Mouse (Mus musculus) megakaryocyte, embryonic 14.5 days (primary cell): ENCODE results near the gene Ctnnbl1. TPM values are rescaled to one million over a fixed set of nuclear protein-coding genes. Genes with fewer than 3 reads are reported as not detected.

Experiments
- H3K27me3 ChIP-seq: replicated peaks from 2 replicates; pipeline ENCODE3; 2012; ENCODE audit warnings: inconsistent platforms
- H3K36me3 ChIP-seq: replicated peaks from 2 replicates; pipeline ENCODE3; 2012; ENCODE audit warnings: low read length, inconsistent platforms, mixed read lengths
- H3K4me1 ChIP-seq: 2 replicates; pipeline ENCODE4 v1.6.1; 2012; ENCODE audit warnings: inconsistent platforms
- H3K4me3 ChIP-seq: replicated peaks from 2 replicates; pipeline ENCODE3; 2012; ENCODE audit warnings: moderate library complexity, mild to moderate bottlenecking, inconsistent platforms
- H3K9me3 ChIP-seq: 2 replicates; pipeline ENCODE4 v1.6.1; 2012; ENCODE audit warnings: inconsistent platforms
- FLI1 ChIP-seq: IDR thresholded peaks from 2 replicates; pipeline ENCODE4 v1.6.1; 2012; ENCODE audit warnings: low read length, inconsistent platforms, mixed read lengths
- GATA1 ChIP-seq: IDR thresholded peaks from 3 replicates; pipeline ENCODE4 v1.6.1; 2012; ENCODE audit warnings: mixed read lengths, low read length, inconsistent platforms, borderline replicate concordance
- polyA plus RNA-seq: library from polyadenylated mRNA; stranded (reverse); fragments of >175 nt; gene quantifications from 2 replicates; pipeline ENCODE4 v1.2.3, GENCODE M21; 2012; ENCODE audit warnings: low replicate concordance; ENCODE audit not compliant: insufficient read depth

Ctnnbl1 gene
- polyA plus RNA-seq, 1 experiment, result 11.9 TPM

GRCm38 (mm10) chr2:157861273-157861944 is 124.2 kb downstream of the Ctnnbl1 start:
- Histone ChIP-seq H3K4me3 (peak overlapping the region; percentile 38), H3K9me3 (no peaks in the 10 kb centered on the region), H3K27me3 (no peaks in the 10 kb centered on the region), H3K36me3 (peaks cover 17% of the 10 kb centered on the region), H3K4me1 (peaks cover 88% of the 10 kb centered on the region)
- TF ChIP-seq GATA1, result no peak
- TF ChIP-seq FLI1, result no peak

GRCm38 (mm10) chr2:157862306-157862705 is 125.1 kb downstream of the Ctnnbl1 start:
- H3K4me3 ChIP-seq, result no peak overlapping the region
- no peaks in the 10 kb centered on the region for H3K27me3 ChIP-seq
- H3K9me3 ChIP-seq, result no peaks in the 10 kb centered on the region
- no peak for TF ChIP-seq GATA1
- TF ChIP-seq FLI1, result no peak
- H3K36me3 ChIP-seq, result peaks cover 16% of the 10 kb centered on the region
- peaks cover 79% of the 10 kb centered on the region for H3K4me1 ChIP-seq

DNA sequence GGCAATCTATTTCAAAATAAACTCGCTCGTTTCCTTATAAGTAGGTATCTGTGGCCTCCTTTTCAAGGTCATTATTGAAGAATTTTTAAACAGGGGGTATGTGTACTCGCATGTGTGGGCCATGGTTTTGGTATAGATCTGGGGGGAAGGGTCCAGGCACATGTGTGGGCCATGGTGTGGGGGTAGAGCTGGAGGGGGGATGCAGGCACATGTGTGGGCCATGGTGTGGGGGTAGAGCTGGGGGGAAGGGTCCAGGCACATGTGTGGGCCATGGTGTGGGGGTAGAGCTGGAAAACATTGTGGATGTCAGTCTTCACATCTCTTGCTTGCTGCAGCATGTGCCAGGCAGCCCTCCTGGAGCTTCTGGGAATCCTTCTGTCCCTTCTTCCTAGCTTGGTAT is 129.9 kb downstream of the Ctnnbl1 start:
- no peaks in the 10 kb centered on the region for H3K9me3 ChIP-seq
- no peaks in the 10 kb centered on the region for H3K27me3 ChIP-seq
- peaks cover 46% of the 10 kb centered on the region for H3K36me3 ChIP-seq
- TF ChIP-seq GATA1, result no peak
- TF ChIP-seq FLI1, result no peak
- H3K4me3 ChIP-seq, result no peak overlapping the region
- H3K4me1 ChIP-seq, result peaks cover 55% of the 10 kb centered on the region

- H3K4me1 ChIP-seq, result peaks cover 29% of the 10 kb centered on the region
- H3K36me3 ChIP-seq, result peaks cover 66% of the 10 kb centered on the region
- no peak for TF ChIP-seq GATA1
- H3K27me3 ChIP-seq, result no peaks in the 10 kb centered on the region
- H3K4me3 ChIP-seq, result no peak overlapping the region
- no peaks in the 10 kb centered on the region for H3K9me3 ChIP-seq
Measured at GRCm38 (mm10) chr2:157870247-157870646, 133.0 kb downstream of the Ctnnbl1 start.

GRCm38 (mm10) chr2:157873223-157873622 is 136.0 kb downstream of the Ctnnbl1 start:
- Histone ChIP-seq H3K9me3 (no peaks in the 10 kb centered on the region), H3K27me3 (no peaks in the 10 kb centered on the region), H3K36me3 (peaks cover 89% of the 10 kb centered on the region), H3K4me1 (peaks cover 28% of the 10 kb centered on the region), H3K4me3 (no peak overlapping the region)
- TF ChIP-seq GATA1 (no peak), FLI1 (no peak)

DNA sequence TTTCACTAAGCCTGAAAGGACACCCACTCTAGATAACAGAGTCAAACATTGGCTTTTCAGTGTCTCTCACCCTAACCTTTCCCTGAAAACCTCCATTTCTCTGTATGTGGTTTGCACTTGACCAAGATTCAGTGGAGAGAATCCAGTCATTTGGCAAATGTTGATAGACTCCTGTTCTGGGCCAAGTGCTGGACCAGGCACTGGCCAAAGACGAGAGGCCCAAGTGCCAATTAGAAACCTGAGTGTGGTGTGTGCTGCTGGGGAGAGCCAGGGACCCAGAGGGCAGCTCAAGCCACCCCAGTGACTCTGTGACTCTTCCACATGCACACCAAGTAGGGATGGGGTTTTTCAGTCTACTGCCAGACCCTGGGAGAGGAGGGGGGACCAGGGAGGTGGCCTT is 136.5 kb downstream of the Ctnnbl1 start:
- Histone ChIP-seq H3K4me3 (no peak overlapping the region), H3K9me3 (no peaks in the 10 kb centered on the region), H3K4me1 (peaks cover 28% of the 10 kb centered on the region), H3K27me3 (no peaks in the 10 kb centered on the region), H3K36me3 (peaks cover 88% of the 10 kb centered on the region)
- TF ChIP-seq FLI1 (no peak), GATA1 (no peak)

DNA sequence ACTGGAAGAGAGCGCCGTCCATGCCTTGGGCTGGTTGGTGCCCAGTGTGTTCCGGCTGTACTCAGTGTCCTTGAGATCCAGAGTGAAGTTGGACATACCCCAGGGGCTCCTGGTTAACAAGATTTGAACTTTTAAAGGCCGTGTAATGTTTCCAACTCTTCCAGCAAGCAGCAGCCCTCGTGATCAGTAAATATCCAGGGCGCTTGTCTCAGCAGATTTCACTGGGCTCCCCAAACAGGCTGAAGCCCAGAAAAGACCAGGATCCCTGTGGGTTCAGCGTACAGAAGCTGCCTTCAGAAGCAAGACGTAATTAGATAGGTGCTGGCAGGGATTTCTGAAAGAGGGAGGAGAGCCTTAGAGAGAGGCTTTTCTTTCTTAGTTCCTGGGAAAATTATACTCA is 137.9 kb downstream of the Ctnnbl1 start:
- no peak overlapping the region for H3K4me3 ChIP-seq
- H3K27me3 ChIP-seq, result no peaks in the 10 kb centered on the region
- H3K4me1 ChIP-seq, result peaks cover 21% of the 10 kb centered on the region
- no peaks in the 10 kb centered on the region for H3K9me3 ChIP-seq
- peaks cover 93% of the 10 kb centered on the region for H3K36me3 ChIP-seq
- TF ChIP-seq GATA1 (no peak), FLI1 (no peak)

- H3K4me1 ChIP-seq, result peaks cover 24% of the 10 kb centered on the region; the same call in 1 of the 2 replicates
- H3K4me3 ChIP-seq, result no peak overlapping the region
- H3K27me3 ChIP-seq, result no peaks in the 10 kb centered on the region
- TF ChIP-seq FLI1 (no peak), GATA1 (no peak)
- no peaks in the 10 kb centered on the region for H3K9me3 ChIP-seq
- H3K36me3 ChIP-seq, result peaks cover 83% of the 10 kb centered on the region
Measured at GRCm38 (mm10) chr2:157877394-157877793, 140.2 kb downstream of the Ctnnbl1 start.

GRCm38 (mm10) chr2:157877967-157878366 is 140.8 kb downstream of the Ctnnbl1 start:
- no peaks in the 10 kb centered on the region for H3K27me3 ChIP-seq
- H3K9me3 ChIP-seq, result no peaks in the 10 kb centered on the region
- H3K36me3 ChIP-seq, result peaks cover 77% of the 10 kb centered on the region
- H3K4me3 ChIP-seq, result no peak overlapping the region
- peaks cover 26% of the 10 kb centered on the region; the same call in 1 of the 2 replicates for H3K4me1 ChIP-seq
- TF ChIP-seq GATA1, result no peak
- TF ChIP-seq FLI1, result no peak

GRCm38 (mm10) chr2:157881939-157882338 is 144.7 kb downstream of the Ctnnbl1 start:
- H3K4me1 ChIP-seq, result peaks cover 36% of the 10 kb centered on the region
- H3K4me3 ChIP-seq, result no peak overlapping the region
- peaks cover 77% of the 10 kb centered on the region for H3K36me3 ChIP-seq

More at GRCm38 (mm10) chr2:157881939-157882338, 144.7 kb downstream of the Ctnnbl1 start:
- H3K27me3 ChIP-seq, result no peaks in the 10 kb centered on the region
- no peaks in the 10 kb centered on the region for H3K9me3 ChIP-seq
- TF ChIP-seq FLI1 (no peak), GATA1 (no peak)
